Mouse (Mus musculus) stomach, adult 2 months (tissue): ENCODE results near the gene Olfr477. TPM values are rescaled to one million over a fixed set of nuclear protein-coding genes. Genes with fewer than 3 reads are reported as not detected.

Source experiments
- polyA plus RNA-seq: library from polyadenylated mRNA; depleted of rRNA; stranded (reverse); fragments of >200 nt; gene quantifications from 2 replicates; pipeline ENCODE4 v1.2.3, GENCODE M21; 2012; rRNA removed

Gene Olfr477
- not detected in 2 replicates for polyA plus RNA-seq

GRCm38 (mm10) chr7:107986393-107986792 is at the start of gene Olfr477:
Gene Olfr477, plus strand, starts transcription at chr7:107986693.

DNA sequence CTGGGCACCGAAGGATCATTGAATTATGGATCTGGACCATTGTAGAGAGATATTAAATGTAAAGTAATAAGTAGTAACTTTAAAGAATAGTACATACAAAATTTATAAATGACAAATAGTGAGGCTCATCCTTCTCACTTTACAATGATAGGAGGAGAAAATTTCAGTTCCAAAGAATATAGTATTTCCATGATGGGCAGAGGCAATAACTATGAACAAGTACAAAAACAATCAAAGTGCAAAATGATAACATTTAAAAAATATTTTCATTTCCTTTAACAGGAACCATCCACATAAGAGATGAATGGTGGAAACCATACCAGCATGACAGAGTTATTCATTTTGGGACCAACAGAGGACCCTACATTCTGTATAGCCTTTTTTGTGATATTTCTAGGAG is 32.1 kb upstream of the Olfr477 start, which contains the start of gene Olfr474:
Gene Olfr474, plus strand, starts transcription at position 301 of the 400 bp plus-strand sequence.

DNA sequence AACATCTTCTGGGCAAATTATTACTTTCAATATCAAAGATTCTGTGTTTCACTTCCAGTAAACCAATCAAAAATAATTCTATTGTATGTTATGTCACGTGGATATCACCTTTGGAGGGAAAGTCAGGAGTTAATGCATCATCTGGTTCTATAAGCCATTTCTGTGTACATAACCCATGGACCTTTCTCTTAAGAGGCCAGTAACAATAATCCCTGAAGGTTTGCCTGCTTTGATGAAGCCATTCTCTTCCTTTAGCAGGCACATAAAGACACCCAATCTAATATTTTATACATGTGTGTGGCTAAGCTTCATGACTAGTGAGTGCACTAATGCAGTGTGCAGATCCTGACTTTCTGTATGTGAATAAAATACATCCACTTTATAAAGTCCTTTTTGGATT is 22.0 kb upstream of the Olfr477 start, which contains the start of gene Olfr476:
Gene Olfr476, plus strand, starts transcription at position 301 of the 400 bp plus-strand sequence.

GRCm38 (mm10) chr7:108033889-108034288 is 47.4 kb downstream of the Olfr477 start, which contains the start of gene Olfr478:
Gene Olfr478, minus strand, starts transcription at chr7:108033989.

Other genes starting within 250 kb of the Olfr477 start
- 0.03 TPM in 1 of 2 replicates, not detected in the other for gene Cyb5r2, start 228.7 kb upstream of the Olfr477 start, polyA plus RNA-seq
- gene Ovch2, start 185.5 kb upstream of the Olfr477 start, polyA plus RNA-seq: 0.12 TPM in 1 of 2 replicates, not detected in the other
- gene Olfr467, start 174.4 kb upstream of the Olfr477 start, polyA plus RNA-seq: not detected in 2 replicates
- gene Olfr469, start 161.2 kb upstream of the Olfr477 start, polyA plus RNA-seq: not detected in 2 replicates
- not detected in 2 replicates for gene Olfr470, start 139.2 kb upstream of the Olfr477 start, polyA plus RNA-seq
- gene Olfr472, start 88.8 kb upstream of the Olfr477 start, polyA plus RNA-seq: not detected in 2 replicates
- not detected in 2 replicates for gene Olfr473, start 56.2 kb upstream of the Olfr477 start, polyA plus RNA-seq
- gene Olfr474, start 32.0 kb upstream of the Olfr477 start, polyA plus RNA-seq: not detected in 2 replicates
- not detected in 2 replicates for gene Olfr476, start 21.9 kb upstream of the Olfr477 start, polyA plus RNA-seq
- gene Olfr478, start 47.3 kb downstream of the Olfr477 start, polyA plus RNA-seq: not detected in 2 replicates
- not detected in 2 replicates for gene Olfr479, start 64.0 kb downstream of the Olfr477 start, polyA plus RNA-seq
- gene Olfr480, start 80.7 kb downstream of the Olfr477 start, polyA plus RNA-seq: not detected in 2 replicates
- not detected in 2 replicates for gene Olfr481, start 93.2 kb downstream of the Olfr477 start, polyA plus RNA-seq
- not detected in 2 replicates for gene Olfr482, start 110.9 kb downstream of the Olfr477 start, polyA plus RNA-seq
- not detected in 2 replicates for gene Olfr483, start 114.2 kb downstream of the Olfr477 start, polyA plus RNA-seq
- not detected in 2 replicates for gene Olfr484, start 140.8 kb downstream of the Olfr477 start, polyA plus RNA-seq
- gene Olfr485, start 173.2 kb downstream of the Olfr477 start, polyA plus RNA-seq: not detected in 2 replicates
- not detected in 2 replicates for gene Olfr486, start 186.0 kb downstream of the Olfr477 start, polyA plus RNA-seq
- not detected in 2 replicates for gene Olfr487, start 227.9 kb downstream of the Olfr477 start, polyA plus RNA-seq